Mouse (Mus musculus) splenic B cell, adult 2 months (primary cell): ENCODE measurements around the gene Fam102a.

Experiments used
- DNase-seq: peaks from one replicate; pipeline ENCODE4 v3.0.0-alpha.2; 2011; ENCODE audit warnings: low read depth, low spot score
- H3K27me3 ChIP-seq: 2 replicates; pipeline ENCODE4 v1.6.1; 2012; ENCODE audit warnings: mild to moderate bottlenecking, low read length, moderate library complexity, mixed read lengths; ENCODE audit not compliant: control insufficient read depth, poor library complexity, insufficient read depth, severe bottlenecking
- H3K36me3 ChIP-seq: 2 replicates; pipeline ENCODE4 v1.6.1; 2012; ENCODE audit warnings: mild to moderate bottlenecking, low read length, moderate library complexity, mixed read lengths; ENCODE audit not compliant: control insufficient read depth, poor library complexity, insufficient read depth, severe bottlenecking

Fam102a gene

GRCm38 (mm10) chr2:32503588-32503987 lies 31.5 kb upstream of the Fam102a start:
- Histone ChIP-seq H3K36me3 (no peaks in the 10 kb centered on the region), H3K27me3 (no peaks in the 10 kb centered on the region)
- DNase-seq, result no peak

- Histone ChIP-seq H3K36me3 (no peaks in the 10 kb centered on the region), H3K27me3 (no peaks in the 10 kb centered on the region)
- peak; percentile 36 for DNase-seq
Measured at GRCm38 (mm10) chr2:32505536-32505935, 29.6 kb upstream of the Fam102a start.

GRCm38 (mm10) chr2:32506673-32507668 lies 28.2 kb upstream of the Fam102a start:
- no peaks in the 10 kb centered on the region for H3K36me3 ChIP-seq
- DNase-seq, result no peak
- no peaks in the 10 kb centered on the region for H3K27me3 ChIP-seq

- no peak for DNase-seq
- no peaks in the 10 kb centered on the region for H3K27me3 ChIP-seq
- H3K36me3 ChIP-seq, result no peaks in the 10 kb centered on the region
Measured at GRCm38 (mm10) chr2:32507906-32508305, 27.2 kb upstream of the Fam102a start.

- H3K36me3 ChIP-seq, result no peaks in the 10 kb centered on the region
- H3K27me3 ChIP-seq, result no peaks in the 10 kb centered on the region
- DNase-seq, result no peak
Measured at GRCm38 (mm10) chr2:32509287-32509686, 25.8 kb upstream of the Fam102a start.

DNA sequence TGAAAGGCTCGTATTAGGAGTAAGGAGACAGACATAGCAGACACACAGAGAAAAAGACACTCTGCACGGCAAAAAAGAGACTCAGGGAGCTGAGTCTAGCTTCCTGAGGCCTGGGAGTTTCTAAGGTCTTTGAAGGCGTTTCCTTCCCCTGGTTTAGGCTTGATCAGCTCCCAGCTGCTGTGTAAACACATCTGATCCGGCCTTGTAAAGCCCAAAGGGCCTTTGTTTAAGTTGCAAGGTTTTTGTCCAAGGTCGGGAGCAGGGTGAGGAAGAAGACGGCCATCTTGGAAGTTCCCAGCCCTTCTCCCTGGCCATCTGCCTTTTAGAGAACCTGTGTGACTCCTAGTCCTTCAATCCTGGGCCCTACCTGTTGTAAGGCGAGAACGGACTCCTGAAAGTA lies 25.2 kb upstream of the Fam102a start:
- DNase-seq, result no peak
- no peaks in the 10 kb centered on the region for H3K27me3 ChIP-seq
- no peaks in the 10 kb centered on the region for H3K36me3 ChIP-seq

DNA sequence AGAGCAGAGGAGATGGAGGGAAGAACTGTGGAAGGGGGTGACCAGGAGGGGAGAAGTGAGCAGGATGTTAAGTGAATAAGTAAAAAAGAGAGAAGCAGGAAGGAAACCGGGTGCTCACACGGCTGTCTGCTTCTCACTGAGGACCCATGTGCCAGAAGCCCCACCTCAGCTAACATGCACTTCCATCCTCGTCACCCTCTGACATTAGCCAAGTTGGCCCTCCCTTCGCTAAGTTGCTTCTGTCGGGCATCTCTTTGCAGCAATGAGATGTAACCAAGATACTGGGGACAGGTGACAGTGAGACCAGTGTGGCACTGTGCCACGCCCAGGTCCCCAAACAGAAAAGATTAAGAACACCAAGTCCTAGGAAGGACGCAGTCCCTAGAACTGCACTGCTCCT lies 22.5 kb upstream of the Fam102a start:
- H3K27me3 ChIP-seq, result no peaks in the 10 kb centered on the region

GRCm38 (mm10) chr2:32514335-32514734 lies 20.8 kb upstream of the Fam102a start:
- H3K36me3 ChIP-seq, result no peaks in the 10 kb centered on the region
- no peak for DNase-seq
- no peaks in the 10 kb centered on the region for H3K27me3 ChIP-seq

More for the DNA sequence above, 22.5 kb upstream of the Fam102a start:
- no peaks in the 10 kb centered on the region for H3K36me3 ChIP-seq
- no peak for DNase-seq

GRCm38 (mm10) chr2:32517233-32517867 lies 17.8 kb upstream of the Fam102a start:
- no peaks in the 10 kb centered on the region for H3K27me3 ChIP-seq
- no peak for DNase-seq
- no peaks in the 10 kb centered on the region for H3K36me3 ChIP-seq

GRCm38 (mm10) chr2:32520034-32520990 lies 14.8 kb upstream of the Fam102a start:
- no peaks in the 10 kb centered on the region for H3K36me3 ChIP-seq
- H3K27me3 ChIP-seq, result no peaks in the 10 kb centered on the region
- DNase-seq, result no peak

DNA sequence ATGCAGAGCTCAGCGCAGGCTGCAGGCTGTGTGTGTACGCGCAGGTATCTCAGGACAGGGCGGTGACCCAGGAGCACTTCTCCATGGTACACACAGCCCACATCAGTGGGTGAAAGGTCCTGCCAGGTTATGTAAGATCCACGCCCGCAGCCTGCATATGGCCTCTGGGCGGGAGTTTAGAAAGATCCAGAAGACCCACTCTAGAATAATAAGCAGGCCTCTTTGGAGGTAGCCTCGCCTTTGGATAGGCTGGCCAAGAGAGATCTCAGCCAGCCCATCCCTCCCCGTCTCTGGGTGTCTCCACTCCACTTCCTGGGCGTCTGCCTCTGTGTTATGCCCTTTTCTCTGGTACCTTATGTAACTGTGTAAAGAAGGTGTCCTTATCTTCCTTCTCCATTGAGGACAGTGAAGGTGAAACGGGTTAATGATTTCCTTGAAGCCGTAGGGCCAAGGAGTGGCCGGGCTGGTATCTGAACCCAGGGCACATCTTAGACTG lies 10.5 kb upstream of the Fam102a start:
- Histone ChIP-seq H3K36me3 (no peaks in the 10 kb centered on the region), H3K27me3 (no peaks in the 10 kb centered on the region)
- DNase-seq, result no peak

DNA sequence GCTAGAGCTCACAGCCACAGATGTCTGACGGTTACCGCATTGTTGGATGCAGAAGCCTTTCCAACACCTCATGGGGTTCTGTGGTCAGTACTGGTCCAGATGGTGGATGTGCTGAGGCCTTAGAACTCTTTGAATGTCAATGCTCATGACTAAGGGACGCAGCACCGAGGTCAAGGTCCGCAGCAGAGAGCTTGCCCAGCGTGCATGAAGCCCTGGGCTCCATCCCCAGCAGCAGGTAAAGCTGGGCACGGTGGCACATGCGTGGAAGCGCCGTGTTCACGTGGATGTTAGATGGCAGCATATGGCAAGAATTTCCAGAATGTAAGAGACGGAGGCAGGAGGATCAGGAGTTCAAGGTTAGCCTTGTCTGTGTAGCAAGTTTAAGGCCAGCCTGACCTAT lies 9.3 kb upstream of the Fam102a start:
- no peak for DNase-seq
- Histone ChIP-seq H3K27me3 (no peaks in the 10 kb centered on the region), H3K36me3 (no peaks in the 10 kb centered on the region)

DNA sequence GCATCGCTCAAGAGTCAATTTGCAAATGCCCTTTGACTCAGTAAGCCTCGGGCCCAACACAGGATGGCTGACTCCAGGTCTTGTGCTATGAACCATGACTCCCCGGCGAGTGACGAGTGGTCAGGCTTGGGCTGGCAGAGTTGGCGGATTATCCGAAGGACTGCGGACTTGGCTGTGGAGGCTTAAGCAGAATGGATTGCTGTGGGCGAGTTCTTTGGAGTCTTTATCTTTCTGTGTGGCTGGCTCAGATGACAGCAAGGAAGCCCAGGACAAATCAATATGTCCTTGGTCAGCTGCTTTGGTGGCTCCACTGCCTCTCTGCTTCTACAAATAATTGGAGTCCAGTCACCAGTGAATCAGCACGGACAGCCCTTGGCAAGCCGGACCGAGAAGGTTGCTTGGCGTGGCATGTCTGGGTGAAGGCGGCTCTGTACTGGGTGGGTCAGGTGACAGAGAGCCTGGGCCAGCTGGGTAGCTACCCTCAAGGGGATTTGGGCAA lies 7.6 kb upstream of the Fam102a start:
- H3K27me3 ChIP-seq, result no peaks in the 10 kb centered on the region
- no peaks in the 10 kb centered on the region for H3K36me3 ChIP-seq
- DNase-seq, result no peak

- H3K27me3 ChIP-seq, result no peaks in the 10 kb centered on the region
- DNase-seq, result no peak
- no peaks in the 10 kb centered on the region for H3K36me3 ChIP-seq
Measured at GRCm38 (mm10) chr2:32528326-32528725, 6.8 kb upstream of the Fam102a start.
